Mouse (Mus musculus) cerebellum, adult 2 months (tissue): ENCODE data around the gene Ppie.

Experiments
- CTCF ChIP-seq: fragments of 200-500 bp; IDR thresholded peaks from 2 replicates; pipeline ENCODE4 v1.5.1; 2011; ENCODE audit warnings: low read depth, mild to moderate bottlenecking, control low read depth, low read length, moderate library complexity, borderline replicate concordance; ENCODE audit not compliant: insufficient read depth
- POLR2A ChIP-seq: fragments of 200-500 bp; IDR thresholded peaks from 2 replicates; pipeline ENCODE4 v1.6.1; 2011; ENCODE audit warnings: low read length, control low read depth, borderline replicate concordance; ENCODE audit not compliant: insufficient read depth

DNA sequence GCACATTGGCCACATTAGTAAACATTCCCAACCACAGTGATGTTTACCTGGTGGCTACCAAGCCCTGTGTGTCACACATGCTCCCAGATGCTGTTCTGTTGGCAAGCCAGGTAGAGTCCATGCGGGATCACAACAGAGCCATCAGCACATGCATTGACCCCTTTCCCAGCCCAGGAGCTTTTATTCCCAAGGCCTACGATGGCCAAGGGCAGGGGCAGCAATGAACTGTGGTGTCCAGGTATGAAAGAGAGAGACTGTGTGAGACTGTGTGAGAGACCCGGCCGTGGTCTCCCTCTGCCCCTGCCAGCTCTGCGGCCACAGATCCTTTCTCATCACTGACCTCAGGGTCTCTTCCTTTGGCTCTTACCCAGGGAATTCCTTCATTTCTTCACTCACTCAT lies 31.7 kb downstream of the Ppie start:
- TF ChIP-seq CTCF, result no peak
- TF ChIP-seq POLR2A, result no peak
